Mouse (Mus musculus): Measurements from ENCODE around the gene Gm10639. TPM values are rescaled to one million over a fixed set of nuclear protein-coding genes. Genes with fewer than 3 reads are reported as not detected.
"Not testable (repeated sequence)": the region's sequence is repeated elsewhere in the genome, so short reads cannot be mapped to it uniquely, and the experiment has no call there.

The Gm10639 gene
- total RNA-seq (2012; rRNA removed) = not detected in 2 replicates
- total RNA-seq (2014; rRNA removed) = not detected in 2 replicates
- not detected in 2 replicates for polyA plus RNA-seq (2012; ENCODE audit: insufficient read length, low read depth)

DNA sequence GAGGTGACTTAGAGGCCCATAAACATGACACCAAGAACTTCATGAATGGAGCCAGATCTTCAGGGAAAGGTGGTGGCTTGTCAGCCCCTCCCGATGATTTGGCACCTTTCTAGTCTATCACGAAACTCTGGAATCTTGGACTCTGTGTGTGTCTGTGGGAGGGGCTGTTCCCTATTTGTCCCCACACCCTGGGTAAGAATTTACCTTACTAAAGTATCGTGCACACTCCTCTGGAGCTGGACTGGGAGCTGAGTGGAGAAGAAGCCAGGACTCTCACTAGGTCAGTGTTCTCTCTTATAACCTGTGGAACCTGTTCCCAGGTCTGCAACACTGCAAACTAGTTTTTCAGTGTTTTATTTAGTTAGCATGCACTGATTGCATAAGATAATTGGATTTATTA, at the start of gene Gm10639:
Gene Gm10639, plus strand, starts transcription at position 201 of the 400 bp plus-strand sequence.
- H3K4me2 ChIP-seq (ENCODE audit: insufficient read depth, low read depth, poor library complexity, severe bottlenecking); H3K4me3 ChIP-seq (replicated peaks in 1 of 3; ENCODE audit: low read depth in 2 of 3, low read length in 2 of 3, poor library complexity in 1 of 3); H3K9ac ChIP-seq (ENCODE audit: insufficient read depth, low read depth); H3K9me3 ChIP-seq (replicated peaks; ENCODE audit: low read length); H3K27ac ChIP-seq (ENCODE audit: insufficient read depth, low read depth); in situ Hi-C loops (cut with MboI; ENCODE audit: low pct_ligation_motif_present, low pct_unique_long_range_greater_than_20kb, low sequenced_read_pairs); DNase-seq (ENCODE audit: extremely low read depth); dilution Hi-C loops (cut with MboI; ENCODE audit: extremely low pct_ligation_motif_present, extremely low pct_unique_long_range_greater_than_20kb, low sequenced_read_pairs); H3K79me2 ChIP-seq (replicated peaks; ENCODE audit: control insufficient read depth, extremely low read depth, insufficient read depth, poor library complexity, severe bottlenecking); H3K4me1 ChIP-seq (ENCODE audit: control insufficient read depth in 1 of 2, insufficient read depth in 2 of 2); H3K27me3 ChIP-seq (replicated peaks); H3K36me3 ChIP-seq (replicated peaks in 1 of 2; ENCODE audit: control insufficient read depth in 1 of 2, insufficient read depth in 1 of 2, low read length in 1 of 2): not testable (repeated sequence)

- dilution Hi-C loops (cut with MboI; ENCODE audit: extremely low pct_ligation_motif_present, extremely low pct_unique_long_range_greater_than_20kb, low sequenced_read_pairs); H3K27me3 ChIP-seq (replicated peaks); H3K4me1 ChIP-seq (ENCODE audit: control insufficient read depth in 1 of 2, insufficient read depth in 2 of 2); H3K9ac ChIP-seq (ENCODE audit: insufficient read depth, low read depth); H3K9me3 ChIP-seq (replicated peaks; ENCODE audit: low read length); H3K36me3 ChIP-seq (replicated peaks in 1 of 2; ENCODE audit: control insufficient read depth in 1 of 2, insufficient read depth in 1 of 2, low read length in 1 of 2); in situ Hi-C loops (cut with MboI; ENCODE audit: low pct_ligation_motif_present, low pct_unique_long_range_greater_than_20kb, low sequenced_read_pairs); H3K4me2 ChIP-seq (ENCODE audit: insufficient read depth, low read depth, poor library complexity, severe bottlenecking); H3K4me3 ChIP-seq (replicated peaks in 1 of 3; ENCODE audit: low read depth in 2 of 3, low read length in 2 of 3, poor library complexity in 1 of 3); H3K79me2 ChIP-seq (replicated peaks; ENCODE audit: control insufficient read depth, extremely low read depth, insufficient read depth, poor library complexity, severe bottlenecking); H3K27ac ChIP-seq (ENCODE audit: insufficient read depth, low read depth); DNase-seq (ENCODE audit: extremely low read depth): not testable (repeated sequence)
These were observed 33.8 kb upstream of the Gm10639 start for GRCm38 (mm10) chr9:78255683-78256470.

DNA sequence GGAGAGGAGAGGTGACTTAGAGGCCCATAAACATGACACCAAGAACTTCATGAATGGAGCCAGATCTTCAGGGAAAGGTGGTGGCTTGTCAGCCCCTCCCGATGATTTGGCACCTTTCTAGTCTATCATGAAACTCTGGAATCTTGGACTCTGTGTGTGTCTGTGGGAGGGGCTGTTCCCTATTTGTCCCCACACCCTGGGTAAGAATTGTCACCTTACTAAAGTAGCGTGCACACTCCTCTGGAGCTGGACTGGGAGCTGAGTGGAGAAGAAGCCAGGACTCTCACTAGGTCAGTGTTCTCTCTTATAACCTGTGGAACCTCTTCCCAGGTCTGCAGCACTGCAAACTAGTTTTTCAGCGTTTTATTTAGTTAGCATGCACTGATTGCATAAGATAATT, 32.8 kb upstream of the Gm10639 start, which contains the start of gene Gm3776:
Gene Gm3776, plus strand, starts transcription at position 216 of the 400 bp plus-strand sequence.
- H3K27me3 ChIP-seq (replicated peaks); H3K36me3 ChIP-seq (replicated peaks in 1 of 2; ENCODE audit: control insufficient read depth in 1 of 2, insufficient read depth in 1 of 2, low read length in 1 of 2); H3K4me1 ChIP-seq (ENCODE audit: control insufficient read depth in 1 of 2, insufficient read depth in 2 of 2); H3K9me3 ChIP-seq (replicated peaks; ENCODE audit: low read length); H3K4me3 ChIP-seq (replicated peaks in 1 of 3; ENCODE audit: low read depth in 2 of 3, low read length in 2 of 3, poor library complexity in 1 of 3); in situ Hi-C loops (cut with MboI; ENCODE audit: low pct_ligation_motif_present, low pct_unique_long_range_greater_than_20kb, low sequenced_read_pairs); H3K9ac ChIP-seq (ENCODE audit: insufficient read depth, low read depth); H3K27ac ChIP-seq (ENCODE audit: insufficient read depth, low read depth); dilution Hi-C loops (cut with MboI; ENCODE audit: extremely low pct_ligation_motif_present, extremely low pct_unique_long_range_greater_than_20kb, low sequenced_read_pairs); DNase-seq (ENCODE audit: extremely low read depth); H3K79me2 ChIP-seq (replicated peaks; ENCODE audit: control insufficient read depth, extremely low read depth, insufficient read depth, poor library complexity, severe bottlenecking); H3K4me2 ChIP-seq (ENCODE audit: insufficient read depth, low read depth, poor library complexity, severe bottlenecking): not testable (repeated sequence)

GRCm38 (mm10) chr9:78259688-78260087, 30.0 kb upstream of the Gm10639 start:
- H3K9me3 ChIP-seq (replicated peaks; ENCODE audit: low read length); H3K9ac ChIP-seq (ENCODE audit: insufficient read depth, low read depth); H3K4me3 ChIP-seq (replicated peaks in 1 of 3; ENCODE audit: low read depth in 2 of 3, low read length in 2 of 3, poor library complexity in 1 of 3); H3K79me2 ChIP-seq (replicated peaks; ENCODE audit: control insufficient read depth, extremely low read depth, insufficient read depth, poor library complexity, severe bottlenecking); H3K27me3 ChIP-seq (replicated peaks); dilution Hi-C loops (cut with MboI; ENCODE audit: extremely low pct_ligation_motif_present, extremely low pct_unique_long_range_greater_than_20kb, low sequenced_read_pairs); DNase-seq (ENCODE audit: extremely low read depth); H3K4me1 ChIP-seq (ENCODE audit: control insufficient read depth in 1 of 2, insufficient read depth in 2 of 2); H3K4me2 ChIP-seq (ENCODE audit: insufficient read depth, low read depth, poor library complexity, severe bottlenecking); in situ Hi-C loops (cut with MboI; ENCODE audit: low pct_ligation_motif_present, low pct_unique_long_range_greater_than_20kb, low sequenced_read_pairs); H3K27ac ChIP-seq (ENCODE audit: insufficient read depth, low read depth); H3K36me3 ChIP-seq (replicated peaks in 1 of 2; ENCODE audit: control insufficient read depth in 1 of 2, insufficient read depth in 1 of 2, low read length in 1 of 2): not testable (repeated sequence)
- TF ChIP-seq CTCF (conservative IDR thresholded peaks at IDR 0.05 in 1 of 2, IDR thresholded peaks at IDR 0.05 in 1 of 2; ENCODE audit: low read depth in 2 of 2, low read length in 2 of 2) = peak in 1 of 2 experiments; percentile 24; a peak in 2 of 4 replicates

DNA sequence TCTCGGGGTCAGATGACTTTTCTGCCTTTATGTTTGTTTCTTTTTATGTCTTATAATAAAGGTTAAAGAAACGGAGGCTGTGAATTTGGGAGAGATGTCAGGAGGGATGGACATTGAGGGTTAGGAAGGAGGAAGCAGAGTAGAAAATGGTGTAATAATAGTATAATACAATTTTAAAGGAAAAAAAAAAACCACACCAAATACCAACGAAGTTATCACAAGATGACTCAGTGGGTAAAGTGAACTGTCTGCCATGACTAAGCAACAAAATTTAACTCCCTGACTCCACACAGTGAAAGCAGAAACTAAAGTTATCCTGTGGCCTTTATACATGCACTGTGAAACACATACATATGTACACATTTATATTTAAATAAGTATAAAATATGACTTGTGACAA, 18.8 kb upstream of the Gm10639 start:
- in situ Hi-C loops (cut with MboI; ENCODE audit: low pct_ligation_motif_present, low pct_unique_long_range_greater_than_20kb, low sequenced_read_pairs) = not testable (repeated sequence)

GRCm38 (mm10) chr9:78282002-78282711, 7.6 kb upstream of the Gm10639 start:
- DNase-seq (ENCODE audit: extremely low read depth) = not testable (repeated sequence)

More for the DNA sequence above, 18.8 kb upstream of the Gm10639 start:
- DNase-seq (ENCODE audit: extremely low read depth); H3K9ac ChIP-seq (ENCODE audit: insufficient read depth, low read depth); H3K79me2 ChIP-seq (replicated peaks; ENCODE audit: control insufficient read depth, extremely low read depth, insufficient read depth, poor library complexity, severe bottlenecking); H3K4me3 ChIP-seq (replicated peaks in 1 of 3; ENCODE audit: low read depth in 2 of 3, low read length in 2 of 3, poor library complexity in 1 of 3); H3K36me3 ChIP-seq (replicated peaks in 1 of 2; ENCODE audit: control insufficient read depth in 1 of 2, insufficient read depth in 1 of 2, low read length in 1 of 2); H3K4me1 ChIP-seq (ENCODE audit: control insufficient read depth in 1 of 2, insufficient read depth in 2 of 2); H3K27ac ChIP-seq (ENCODE audit: insufficient read depth, low read depth); H3K4me2 ChIP-seq (ENCODE audit: insufficient read depth, low read depth, poor library complexity, severe bottlenecking); dilution Hi-C loops (cut with MboI; ENCODE audit: extremely low pct_ligation_motif_present, extremely low pct_unique_long_range_greater_than_20kb, low sequenced_read_pairs); H3K9me3 ChIP-seq (replicated peaks; ENCODE audit: low read length); H3K27me3 ChIP-seq (replicated peaks): not testable (repeated sequence)

More at GRCm38 (mm10) chr9:78282002-78282711, 7.6 kb upstream of the Gm10639 start:
- H3K27me3 ChIP-seq (replicated peaks); H3K4me1 ChIP-seq (ENCODE audit: control insufficient read depth in 1 of 2, insufficient read depth in 2 of 2); H3K79me2 ChIP-seq (replicated peaks; ENCODE audit: control insufficient read depth, extremely low read depth, insufficient read depth, poor library complexity, severe bottlenecking); H3K4me3 ChIP-seq (replicated peaks in 1 of 3; ENCODE audit: low read depth in 2 of 3, low read length in 2 of 3, poor library complexity in 1 of 3); in situ Hi-C loops (cut with MboI; ENCODE audit: low pct_ligation_motif_present, low pct_unique_long_range_greater_than_20kb, low sequenced_read_pairs); H3K36me3 ChIP-seq (replicated peaks in 1 of 2; ENCODE audit: control insufficient read depth in 1 of 2, insufficient read depth in 1 of 2, low read length in 1 of 2); H3K4me2 ChIP-seq (ENCODE audit: insufficient read depth, low read depth, poor library complexity, severe bottlenecking); dilution Hi-C loops (cut with MboI; ENCODE audit: extremely low pct_ligation_motif_present, extremely low pct_unique_long_range_greater_than_20kb, low sequenced_read_pairs); H3K9ac ChIP-seq (ENCODE audit: insufficient read depth, low read depth); H3K27ac ChIP-seq (ENCODE audit: insufficient read depth, low read depth); H3K9me3 ChIP-seq (replicated peaks; ENCODE audit: low read length): not testable (repeated sequence)
